Mouse (Mus musculus) Muller cell, postnatal 12 days (primary cell): Measurements from ENCODE around the gene Sppl2b.
"Not testable (repeated sequence)": the region's sequence is repeated elsewhere in the genome, so short reads cannot be mapped to it uniquely, and the experiment has no call there.

Experiments
- DNase-seq: peaks from one replicate; pipeline ENCODE4 v3.0.0-alpha.2; 2015; ENCODE audit errors: inconsistent ontology term

Gene Sppl2b

GRCm38 (mm10) chr10:80854913-80855748 lies at the start of gene Sppl2b, which contains the start of gene Lsm7:
TSS of gene Sppl2b (plus strand) at chr10:80855275.
TSS of gene Lsm7 (minus strand) at chr10:80855209.
- DNase-seq = peak; percentile 96

DNA sequence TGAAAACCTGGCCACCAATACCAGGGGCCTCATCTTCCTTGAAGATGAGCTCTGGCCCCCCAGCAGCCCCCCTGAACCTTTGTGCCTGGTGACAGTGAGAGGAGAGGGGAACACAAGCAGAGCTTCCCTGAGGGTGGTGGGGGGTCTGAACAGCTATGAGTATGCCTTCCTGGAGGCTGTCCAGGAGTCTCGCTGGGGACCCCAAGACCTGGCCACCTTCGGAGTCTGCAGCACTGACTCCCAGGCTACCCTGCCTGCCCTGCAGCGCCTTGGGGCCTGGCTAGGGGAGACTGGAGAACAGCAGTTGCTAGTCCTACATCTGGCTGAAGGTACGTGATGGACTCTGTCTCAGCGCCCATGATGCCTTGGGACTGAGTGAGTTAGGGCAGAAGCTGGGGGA lies 49.8 kb upstream of the Sppl2b start:
- no peak for DNase-seq

- DNase-seq = peak; percentile 72
Observed at GRCm38 (mm10) chr10:80805925-80806324, 49.1 kb upstream of the Sppl2b start.

DNA sequence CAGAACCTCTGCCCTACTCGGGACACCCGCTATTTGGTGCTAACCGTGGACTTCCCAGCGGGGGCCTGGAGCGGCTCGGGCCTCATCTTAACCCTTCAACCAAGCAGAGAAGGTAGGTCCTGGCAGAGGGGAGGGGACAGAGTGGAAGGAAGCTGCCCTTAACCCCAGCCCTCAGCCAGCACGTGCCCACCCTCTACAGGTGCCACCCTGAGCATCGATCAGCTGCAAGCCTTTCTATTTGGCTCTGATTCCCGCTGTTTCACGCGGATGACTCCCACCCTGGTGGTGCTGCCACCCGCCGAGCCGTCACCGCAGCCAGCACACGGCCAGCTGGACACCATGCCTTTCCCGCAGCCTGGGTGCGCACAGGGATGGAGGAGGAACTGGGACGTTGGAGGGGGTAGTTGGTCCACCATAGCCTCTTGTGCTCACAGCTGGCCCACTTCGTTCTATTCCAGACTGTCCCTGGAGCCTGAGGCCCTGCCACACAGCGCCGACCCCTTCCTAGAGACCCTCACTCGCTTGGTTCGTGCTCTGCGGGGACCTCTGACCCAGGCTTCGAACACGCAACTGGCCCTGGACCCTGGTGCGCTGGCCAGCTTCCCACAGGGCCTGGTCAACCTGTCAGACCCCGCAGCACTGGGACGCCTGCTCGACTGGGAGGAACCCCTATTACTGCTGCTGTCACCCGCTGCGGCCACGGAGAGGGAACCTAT lies 48.6 kb upstream of the Sppl2b start:
- no peak for DNase-seq

GRCm38 (mm10) chr10:80807057-80807627 lies 47.9 kb upstream of the Sppl2b start:
- DNase-seq = peak; percentile 79

DNA sequence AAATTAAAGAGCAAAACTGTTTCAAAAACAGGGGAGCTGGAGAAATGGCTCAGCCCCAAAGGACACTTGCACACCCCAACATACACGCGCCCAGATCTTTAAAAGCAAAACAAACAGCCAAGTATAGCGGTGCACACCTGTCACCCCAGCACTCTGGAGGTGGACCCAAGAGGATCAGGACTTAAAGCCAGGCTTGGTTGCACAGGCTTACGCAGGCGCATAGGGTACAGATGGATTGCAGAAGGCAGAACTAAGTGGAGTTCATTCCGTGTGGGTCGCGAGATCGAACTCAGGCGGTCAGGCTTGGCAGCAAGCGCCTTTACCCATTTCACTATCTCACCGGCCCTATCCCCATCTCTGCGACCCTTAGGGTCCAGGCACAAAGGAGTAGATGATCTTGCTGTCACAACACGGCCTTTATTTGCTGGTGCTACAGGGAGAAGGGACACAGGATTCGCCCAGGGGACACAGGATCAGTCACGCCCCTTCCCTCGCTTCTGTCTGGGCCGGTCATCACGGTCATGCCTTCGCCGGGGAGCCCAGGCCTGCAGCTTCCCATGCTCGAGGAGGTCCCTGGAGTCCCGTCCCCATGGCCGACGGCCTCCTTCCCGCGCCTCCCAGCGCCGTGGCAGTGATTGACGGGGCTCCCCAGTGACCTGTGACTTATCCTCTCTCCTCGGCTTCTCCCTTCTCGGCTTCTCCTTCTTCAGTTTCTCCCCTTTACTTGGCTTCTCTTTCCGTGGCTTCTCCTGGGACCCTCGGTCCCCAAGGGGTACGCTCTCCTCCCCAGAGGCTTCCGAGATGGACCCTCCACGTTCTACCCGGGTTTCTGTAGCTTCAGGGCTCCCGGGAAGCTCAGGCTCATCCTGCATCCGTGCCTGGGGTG lies 46.7 kb upstream of the Sppl2b start:
- DNase-seq = no peak

DNA sequence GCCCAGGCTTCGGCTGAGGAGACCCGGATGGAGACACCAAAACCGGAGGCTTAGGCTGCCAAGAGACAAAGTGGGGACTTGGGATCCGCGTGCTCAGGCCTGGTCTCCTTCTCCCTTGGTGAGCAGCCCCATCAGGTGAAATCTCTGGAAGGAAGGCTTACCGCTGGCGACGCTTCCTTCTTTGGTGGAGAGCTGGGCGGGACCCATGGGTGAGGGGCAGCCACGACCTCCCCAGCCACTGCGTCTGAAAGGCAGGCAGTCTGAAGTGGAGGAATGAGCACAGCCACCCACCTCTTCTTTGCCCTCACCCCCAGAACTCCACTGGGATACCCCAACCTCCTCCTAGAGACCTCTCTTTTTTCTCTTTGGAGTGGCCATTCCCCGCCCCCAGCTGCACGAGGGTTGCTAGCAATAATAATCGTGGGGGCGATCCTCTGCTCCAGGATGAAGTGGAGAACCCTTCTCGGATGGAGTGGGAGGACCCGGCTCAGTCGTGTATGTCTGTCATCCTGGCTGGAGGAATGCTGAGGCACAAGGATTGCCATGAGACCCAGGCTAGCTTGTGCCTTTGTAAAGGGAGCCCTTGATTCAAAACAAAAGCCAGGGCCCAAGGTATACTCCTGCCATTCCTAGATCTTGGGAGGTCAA lies 46.0 kb upstream of the Sppl2b start:
- DNase-seq = no peak

DNA sequence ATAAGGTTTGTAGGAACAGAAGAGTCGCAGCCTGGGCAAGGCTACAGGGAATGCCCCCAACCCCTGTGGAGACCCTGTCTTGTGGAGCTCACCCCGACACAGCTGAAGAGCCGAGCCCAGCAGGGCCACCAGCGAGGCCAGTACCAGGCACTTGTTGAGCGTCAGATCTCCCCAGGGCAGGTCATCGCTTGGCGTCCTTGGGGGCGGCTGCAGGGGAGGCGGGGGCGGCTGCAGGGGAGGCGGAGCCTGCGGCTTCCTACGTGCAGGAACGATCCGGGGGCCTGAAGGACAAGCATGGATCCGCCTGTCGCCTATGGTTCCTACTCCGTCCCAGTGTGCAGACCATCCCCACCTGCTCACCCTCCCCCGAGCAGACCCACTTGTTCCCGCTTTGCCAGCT lies 45.0 kb upstream of the Sppl2b start:
- DNase-seq = no peak

DNA sequence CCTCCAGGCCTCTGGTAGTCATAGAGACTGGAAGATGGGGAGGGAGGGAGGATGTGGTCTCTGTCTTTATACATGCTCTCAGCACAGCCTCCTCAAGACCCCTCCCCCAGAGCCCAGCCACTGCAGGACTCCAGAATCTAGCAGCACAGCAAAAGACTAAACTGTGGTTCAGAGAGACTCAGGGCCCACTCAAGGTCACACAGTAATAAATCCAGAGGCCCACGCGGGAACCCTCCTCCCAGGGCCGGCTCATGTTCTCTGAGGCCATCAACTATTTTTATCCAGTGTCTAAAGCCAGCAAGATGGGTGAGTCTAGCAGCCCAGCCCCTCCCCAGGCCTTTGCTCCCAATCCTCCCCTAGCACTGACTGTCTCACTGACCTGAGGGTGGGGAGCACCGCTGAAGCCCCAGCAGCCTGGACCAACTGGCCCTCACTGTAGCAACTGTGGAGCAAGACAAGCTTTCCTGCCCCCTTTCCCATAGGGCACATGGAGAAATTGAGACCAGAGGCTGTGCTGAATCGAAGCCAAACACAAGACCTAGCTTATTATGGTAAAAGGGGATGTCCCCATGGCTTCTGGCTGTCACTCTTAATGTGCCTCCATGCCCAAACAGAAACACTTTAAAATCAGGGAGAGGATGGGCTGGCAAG lies 42.6 kb upstream of the Sppl2b start:
- no peak for DNase-seq

GRCm38 (mm10) chr10:80813366-80813765 lies 41.7 kb upstream of the Sppl2b start, which contains the start of gene Jsrp1:
TSS of gene Jsrp1 (minus strand) at chr10:80813498.
- DNase-seq = no peak

GRCm38 (mm10) chr10:80814800-80815199 lies 40.3 kb upstream of the Sppl2b start:
- no peak for DNase-seq

- not testable (repeated sequence) for DNase-seq
Observed at GRCm38 (mm10) chr10:80816303-80816702, 38.8 kb upstream of the Sppl2b start.

DNA sequence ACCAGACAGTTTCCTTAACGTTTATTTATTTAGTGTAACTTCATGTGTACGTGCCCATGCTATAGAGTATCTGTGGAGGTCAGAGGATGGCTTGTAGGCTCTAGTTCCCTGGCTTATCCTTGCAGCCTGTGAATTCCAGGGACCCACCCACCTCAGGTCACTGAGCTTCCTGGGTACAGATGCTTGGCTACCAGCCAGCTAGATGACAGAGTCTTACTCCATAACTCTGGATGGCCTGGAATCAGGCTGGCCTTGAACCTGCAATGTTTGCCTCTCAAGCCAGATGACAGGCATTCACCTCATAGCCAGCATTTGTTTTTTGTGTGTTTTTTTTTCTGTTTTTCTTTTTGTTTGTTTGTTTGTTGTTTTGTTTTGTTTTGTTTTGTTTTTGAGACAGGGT lies 37.9 kb upstream of the Sppl2b start:
- DNase-seq = no peak

GRCm38 (mm10) chr10:80817955-80818354 lies 37.1 kb upstream of the Sppl2b start:
- DNase-seq = not testable (repeated sequence)

DNA sequence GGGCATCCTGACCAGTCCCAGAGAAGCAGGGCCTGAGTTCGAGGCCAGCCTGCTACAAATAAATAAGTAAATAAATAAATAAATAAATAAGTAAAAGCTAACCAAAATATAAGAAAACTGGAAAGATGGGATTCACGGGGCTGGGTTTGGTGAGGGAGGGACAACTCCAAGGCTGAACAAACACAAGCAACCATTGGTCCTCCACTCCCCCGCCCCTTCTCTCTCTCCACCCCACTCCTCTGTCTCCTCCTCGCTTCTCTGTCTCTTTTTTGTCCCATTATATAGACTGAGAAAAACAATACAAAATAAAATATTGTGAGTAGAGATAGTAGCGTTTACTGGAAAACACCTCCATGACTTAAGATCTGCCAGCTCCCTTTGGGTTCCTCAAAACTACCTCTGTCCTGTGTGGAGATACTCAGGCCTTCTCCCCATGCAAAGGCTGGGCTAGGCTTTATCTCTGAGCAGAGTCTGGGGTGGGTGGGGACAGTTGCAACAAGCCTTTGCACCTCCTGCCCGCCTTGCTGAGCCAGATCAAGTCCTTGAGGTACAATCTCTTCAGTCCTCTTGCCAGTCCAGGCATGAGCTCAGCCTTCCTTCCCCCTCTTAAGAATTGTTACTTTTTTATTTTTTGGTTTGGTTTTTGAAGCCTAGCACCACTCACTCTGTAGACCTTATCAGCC lies 36.3 kb upstream of the Sppl2b start:
- no peak for DNase-seq

DNA sequence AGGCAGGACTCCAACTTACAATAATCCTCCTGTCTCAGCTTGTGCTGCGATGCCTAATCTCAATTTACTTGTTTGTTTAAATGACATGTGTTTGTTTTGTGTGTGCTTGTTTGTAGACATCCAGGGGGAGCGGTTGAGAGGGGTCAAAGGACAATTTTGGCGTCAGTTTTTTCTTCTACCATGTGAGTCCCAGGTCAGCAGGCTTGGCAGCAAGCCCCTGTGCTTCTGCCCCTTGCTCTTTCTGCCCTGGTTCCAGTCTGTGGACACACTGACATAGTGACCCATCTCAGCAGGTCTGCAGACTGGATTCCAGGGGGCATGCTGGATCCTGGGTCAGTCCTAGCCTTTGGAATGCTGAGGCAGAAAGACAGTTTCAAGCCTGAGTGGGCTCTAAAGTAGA lies 35.7 kb upstream of the Sppl2b start:
- DNase-seq = no peak

GRCm38 (mm10) chr10:80821991-80822390 lies 33.1 kb upstream of the Sppl2b start:
- DNase-seq = no peak

DNA sequence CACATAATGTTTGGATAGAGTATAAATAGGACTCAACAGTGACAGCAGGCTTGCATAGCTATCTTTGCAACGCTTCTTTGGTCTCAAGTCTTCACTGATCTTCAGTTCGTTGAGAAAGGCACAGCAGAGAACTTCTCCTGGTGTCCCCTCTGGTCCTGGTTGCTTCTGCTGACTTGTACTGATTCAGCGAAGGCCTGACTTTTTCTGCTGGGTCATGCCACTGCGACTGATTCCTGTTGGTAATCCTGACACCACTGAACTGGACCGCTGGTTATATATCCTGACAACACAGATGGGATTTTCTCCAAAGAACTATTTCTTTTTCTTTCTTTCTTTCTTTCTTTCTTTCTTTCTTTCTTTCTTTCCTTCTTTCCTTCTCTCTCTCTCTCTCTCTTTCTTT lies 32.5 kb upstream of the Sppl2b start:
- DNase-seq = no peak

GRCm38 (mm10) chr10:80823316-80823715 lies 31.8 kb upstream of the Sppl2b start:
- DNase-seq = no peak
